Mouse (Mus musculus) embryonic stem cell, embryonic (primary cell): ENCODE results near the gene Bsnd.

ENCODE experiments used
- CTCF ChIA-PET, 4 experiments: fragments of 300-600 bp in 2 of 4; fragments of 350-600 bp in 2 of 4; sonication (Branson Sonifier 250); formaldehyde crosslinking; loops; one replicate each; lab custom pipeline; 2022; ENCODE audit warnings: inconsistent platforms in 2 of 4; lab: Charles Lee
- POLR2A ChIA-PET, 4 experiments: fragments of 300-600 bp in 2 of 4; fragments of 350-600 bp in 2 of 4; sonication (Branson Sonifier 250); formaldehyde crosslinking; loops; one replicate each; lab custom pipeline; 2022; ENCODE audit warnings: antibody characterized with exemption in 4 of 4, inconsistent platforms in 1 of 4; lab: Charles Lee

Gene Bsnd

DNA sequence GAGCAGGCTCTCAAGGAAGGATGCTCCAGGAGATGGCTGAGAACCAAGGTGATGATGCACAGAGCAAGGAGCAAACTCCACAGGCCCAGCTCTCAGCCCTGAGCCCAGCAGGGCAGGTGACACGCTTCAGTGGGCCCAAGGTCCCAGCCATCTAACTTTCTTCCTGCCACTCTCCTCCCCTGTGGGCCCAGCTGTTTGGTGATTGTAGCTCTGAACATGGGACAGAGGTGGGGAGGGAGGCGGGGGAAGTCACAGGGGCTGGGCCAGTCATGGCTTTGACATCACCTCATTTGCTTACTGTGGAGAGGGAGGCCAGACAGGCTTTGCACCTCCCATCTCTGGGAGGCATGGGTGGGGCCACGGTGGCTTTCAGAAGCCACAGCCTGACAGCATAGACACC, at the start of gene Bsnd:
Gene Bsnd, minus strand, starts transcription at position 168 of the 400 bp plus-strand sequence.
- ChIA-PET CTCF (interaction anchor here in 2 of 4 experiments (1.4 to 2.4 kb wide), 4 partner anchors 18 to 37 kb away, joined by 3 to 17 read pairs (median 10); no protein-coding TSS in a partner anchor), POLR2A (interaction anchor here in 2 of 4 experiments (1.1 to 1.4 kb wide), 4 partner anchors 14 to 308 kb away, joined by 3 to 6 read pairs (median 4); no protein-coding TSS in a partner anchor)

DNA sequence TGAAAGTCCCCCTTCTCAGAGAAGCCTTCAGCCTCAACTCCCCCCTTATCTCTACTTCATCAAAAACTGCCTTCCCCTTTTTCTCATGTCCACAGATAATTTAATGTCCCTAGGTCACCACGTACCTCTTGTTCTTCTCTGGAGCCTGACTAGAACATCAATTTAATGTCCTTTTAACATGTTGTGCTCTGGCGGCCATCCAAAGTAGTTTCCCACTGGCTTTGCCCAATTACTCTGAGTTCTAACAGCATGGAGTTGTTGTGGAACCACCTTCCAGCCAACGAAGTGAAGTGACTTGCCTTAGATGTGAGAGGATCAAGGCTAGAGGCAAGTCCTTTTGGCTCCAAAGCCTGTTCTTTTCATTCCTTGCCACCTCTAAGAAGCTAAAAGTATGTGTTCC, 49.4 kb upstream of the Bsnd start:
- ChIA-PET POLR2A (interaction anchor here in 1 of 4 experiments (1.0 to 1.6 kb wide), 3 partner anchors 18 to 44 kb away, joined by 3 to 5 read pairs (median 4); no protein-coding TSS in a partner anchor), CTCF (interaction anchor here in 3 of 4 experiments (1.4 to 2.2 kb wide), 3 partner anchors 12 kb away, joined by 5 to 8 read pairs (median 5); no protein-coding TSS in a partner anchor)

DNA sequence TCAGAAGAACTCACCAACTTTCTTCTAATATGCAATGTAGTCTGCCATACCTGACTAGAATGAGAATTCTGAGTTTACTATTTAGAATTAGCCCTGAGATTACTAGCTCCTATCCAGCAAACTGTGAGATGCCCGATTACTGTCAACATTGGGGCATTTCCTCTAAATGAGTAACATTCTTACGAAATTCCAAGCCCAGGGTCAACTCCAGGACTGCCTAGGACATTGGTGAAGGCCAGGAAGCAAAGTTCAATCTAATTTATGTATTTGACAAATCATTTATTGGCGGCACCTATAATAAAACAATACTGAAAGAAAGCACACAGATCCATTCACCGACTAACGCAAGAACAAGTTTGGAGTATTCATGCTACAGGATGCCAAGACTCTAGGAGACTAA, 47.7 kb upstream of the Bsnd start:
- CTCF ChIA-PET, result no interaction called here
- POLR2A ChIA-PET, result no interaction called here

DNA sequence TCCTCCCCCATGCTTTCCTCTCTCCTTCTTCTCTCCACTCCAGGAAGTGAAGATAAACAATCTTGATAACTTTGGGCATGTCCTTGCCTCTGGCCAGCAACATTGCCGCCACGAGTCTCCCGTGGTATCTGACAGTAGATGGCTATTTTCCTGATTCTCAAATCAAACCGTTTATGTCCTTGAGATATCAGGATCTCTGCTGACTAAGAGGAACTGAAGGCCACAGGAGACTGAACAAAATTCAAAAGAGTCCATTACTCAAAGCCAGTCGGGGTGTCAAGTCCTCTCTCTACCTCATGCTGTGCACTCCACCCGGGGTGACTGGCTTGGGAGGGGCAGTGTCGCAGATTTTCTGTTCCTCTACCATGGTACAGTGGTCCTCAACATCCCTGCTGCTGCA, 42.2 kb upstream of the Bsnd start:
- ChIA-PET POLR2A (no interaction called here), CTCF (interaction anchor here in 1 of 4 experiments (1.0 to 1.2 kb wide), 2 partner anchors 59 to 219 kb away, joined by 3 to 5 read pairs; no protein-coding TSS in a partner anchor)

DNA sequence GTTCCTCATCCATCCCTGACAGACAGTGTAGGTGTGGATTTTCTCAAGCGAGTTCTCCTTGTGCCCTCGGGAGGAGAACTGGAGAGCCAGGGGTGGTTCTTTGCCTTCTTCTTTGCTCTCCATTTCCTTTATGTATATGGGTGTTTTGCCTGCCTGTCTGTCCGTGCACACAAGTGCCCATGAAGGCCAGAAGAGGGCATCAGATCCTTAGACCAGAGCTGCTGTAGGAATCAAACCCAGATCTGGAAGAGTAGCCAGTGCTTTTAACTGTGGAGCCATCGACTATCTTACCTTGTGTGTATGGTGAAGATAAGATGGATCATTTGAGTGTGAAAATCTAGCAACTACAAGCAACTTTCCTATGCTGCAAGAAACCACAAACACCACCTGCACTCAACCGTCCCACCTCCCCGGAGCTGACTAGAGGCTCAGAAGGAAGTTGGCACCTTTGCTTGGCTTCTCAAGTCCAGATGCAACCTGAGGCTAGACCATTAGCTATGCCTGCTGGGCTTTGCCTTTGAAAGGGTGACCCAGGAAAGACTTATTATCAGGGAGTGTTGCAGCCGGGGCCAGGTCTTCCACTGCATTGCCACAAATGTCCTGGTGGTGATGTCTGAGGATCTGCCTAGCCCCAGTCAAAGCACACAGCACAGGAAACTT, 41.5 kb upstream of the Bsnd start:
- POLR2A ChIA-PET, result interaction anchor here in 1 of 4 experiments (0.6 kb wide), 1 partner anchor 203 kb away, joined by 4 read pairs; no protein-coding TSS in a partner anchor
- CTCF ChIA-PET, result interaction anchor here in 2 of 4 experiments (0.6 to 1.2 kb wide), 5 partner anchors 27 to 219 kb away, joined by 3 to 6 read pairs (median 3); no protein-coding TSS in a partner anchor

DNA sequence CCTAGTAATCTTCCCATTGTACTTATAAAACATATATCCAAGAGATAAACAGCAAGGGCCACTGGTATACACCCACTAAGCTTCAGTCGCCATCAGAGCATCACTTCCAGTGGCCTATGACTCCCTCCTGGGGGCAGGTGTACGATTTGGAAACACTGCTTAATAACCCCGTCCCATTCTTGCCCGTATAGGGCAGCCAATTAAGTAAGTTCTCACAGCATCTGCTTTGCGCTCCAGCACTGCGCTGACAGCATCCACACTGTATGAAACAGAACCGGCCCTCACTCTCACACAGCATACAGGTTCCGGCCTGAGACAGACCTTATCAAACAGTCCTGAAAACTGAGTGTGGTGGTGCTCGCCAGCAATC, 38.0 kb upstream of the Bsnd start:
- CTCF ChIA-PET, result interaction anchor here (0.6 to 3.5 kb wide), 134 partner anchors 8 to 1761 kb away, joined by 3 to 161 read pairs (median 4); partner anchors contain the start of genes Bsnd (in 1 of the 4) and Fam151a (in 1 of the 4)

DNA sequence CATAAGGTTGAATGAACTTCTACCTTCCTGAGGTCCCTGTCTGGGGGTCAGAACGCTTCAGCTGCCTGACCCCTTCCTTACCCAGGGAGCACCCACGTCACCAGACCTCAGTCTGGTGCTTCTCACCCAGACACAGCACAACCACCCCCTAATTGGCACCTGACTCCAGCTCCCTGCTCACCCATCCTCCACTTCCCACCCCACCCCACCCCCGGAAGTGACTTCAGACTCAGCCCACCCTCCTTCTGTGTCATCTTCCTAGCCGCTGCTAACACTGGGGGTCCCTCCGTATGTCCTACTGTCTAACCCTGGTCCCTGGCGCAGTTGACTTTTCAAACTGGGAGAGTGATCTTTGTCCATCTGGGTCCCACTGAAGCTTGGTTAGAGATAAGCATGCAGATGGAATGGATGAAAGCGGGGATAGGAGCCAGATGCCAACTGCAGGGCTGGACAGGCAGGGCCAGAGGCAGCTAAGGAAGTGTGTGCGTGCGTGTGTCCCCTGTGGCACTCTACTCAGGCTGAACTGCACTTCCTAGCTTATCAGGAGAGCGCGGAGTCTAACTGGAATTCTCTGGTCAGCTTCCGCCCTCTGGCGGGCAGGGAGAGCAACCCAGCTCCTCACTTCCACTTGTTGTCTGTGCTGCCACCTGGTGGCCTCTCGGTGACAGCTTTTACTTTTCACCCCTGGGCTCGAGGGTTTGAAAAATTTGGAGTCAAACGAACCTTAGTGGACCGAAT, 37.5 kb upstream of the Bsnd start:
- ChIA-PET CTCF (interaction anchor here (0.5 to 3.5 kb wide), 161 partner anchors 8 to 1762 kb away, joined by 3 to 161 read pairs (median 4); partner anchors contain the start of genes Bsnd (in 1 of the 4) and Fam151a (in 1 of the 4)), POLR2A (interaction anchor here (0.6 to 1.9 kb wide), 22 partner anchors 9 to 1929 kb away, joined by 3 to 9 read pairs (median 3); partner anchors contain the start of gene Bsnd (in 1 of the 4))

More for the DNA sequence above, 38.0 kb upstream of the Bsnd start:
- POLR2A ChIA-PET, result interaction anchor here (0.6 to 1.5 kb wide), 19 partner anchors 10 to 1928 kb away, joined by 3 to 9 read pairs (median 3); no protein-coding TSS in a partner anchor

DNA sequence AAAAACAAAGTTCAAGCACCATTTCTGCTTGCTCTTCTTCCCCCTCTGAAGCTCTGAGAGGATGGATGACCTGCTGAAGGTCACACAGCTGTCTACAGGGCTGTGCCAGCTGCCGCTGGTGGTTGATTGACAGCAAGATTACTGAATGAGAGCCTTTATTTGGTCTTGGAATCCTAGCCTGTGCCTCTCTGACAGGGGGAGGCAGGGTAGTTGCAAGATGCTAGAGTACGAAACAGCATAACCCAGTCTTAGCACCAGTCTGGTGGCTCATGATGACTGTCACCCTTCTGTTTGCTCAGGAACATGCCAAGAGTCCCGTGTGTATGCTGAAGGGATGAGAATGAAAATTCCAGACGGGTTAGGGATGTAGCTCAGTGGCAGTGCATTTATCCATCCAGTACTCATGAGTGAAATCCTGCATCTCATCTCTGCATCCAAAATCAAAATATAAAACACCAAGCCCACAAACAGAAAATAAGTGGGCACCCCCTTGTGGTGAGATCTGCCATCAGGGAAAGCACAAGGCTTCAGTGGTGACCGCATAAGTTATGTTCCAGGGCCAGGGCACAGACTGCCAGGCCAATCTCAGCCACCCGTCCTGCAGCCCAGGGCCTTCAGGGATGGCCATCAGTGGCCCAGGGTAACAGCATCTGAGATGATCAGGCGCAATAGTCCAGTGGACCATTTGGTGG, 35.9 kb upstream of the Bsnd start:
- ChIA-PET POLR2A (interaction anchor here in 1 of 4 experiments (0.6 to 1.9 kb wide), 3 partner anchors 49 to 71 kb away, joined by 3 to 5 read pairs (median 3); no protein-coding TSS in a partner anchor), CTCF (interaction anchor here (0.6 to 3.5 kb wide), 10 partner anchors 9 to 1110 kb away, joined by 3 to 161 read pairs (median 6); no protein-coding TSS in a partner anchor)

- POLR2A ChIA-PET, result interaction anchor here in 1 of 4 experiments (1.5 kb wide), 1 partner anchor 53 kb away, joined by 3 read pairs; no protein-coding TSS in a partner anchor
- CTCF ChIA-PET, result no interaction called here
Observed at GRCm38 (mm10) chr4:106525001-106525400, 32.9 kb upstream of the Bsnd start.

DNA sequence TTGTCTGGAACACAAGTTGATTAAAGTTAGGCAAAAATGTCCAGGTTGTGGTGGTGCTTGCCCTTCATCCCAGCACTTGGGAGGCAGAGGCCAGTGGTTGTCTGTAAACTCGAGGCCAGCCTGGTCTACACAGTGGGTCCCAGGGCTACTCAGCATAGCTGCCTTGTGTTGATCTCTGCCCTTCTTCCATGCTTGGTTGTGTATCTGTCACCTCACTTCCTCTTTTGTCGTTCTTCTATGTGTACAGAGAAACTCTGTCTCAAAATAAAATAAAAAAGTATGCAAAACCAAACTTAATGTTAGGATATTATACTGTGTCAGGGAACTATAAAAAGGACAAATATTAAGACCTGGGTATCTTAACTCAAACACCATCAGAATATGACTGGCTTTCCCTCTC, 32.0 kb upstream of the Bsnd start:
- POLR2A ChIA-PET, result interaction anchor here in 1 of 4 experiments (1.5 kb wide), 1 partner anchor 52 kb away, joined by 3 read pairs; no protein-coding TSS in a partner anchor
- CTCF ChIA-PET, result interaction anchor here in 1 of 4 experiments (0.7 kb wide), 1 partner anchor 136 kb away, joined by 3 read pairs; no protein-coding TSS in a partner anchor

- ChIA-PET POLR2A (no interaction called here), CTCF (interaction anchor here in 2 of 4 experiments (0.6 to 1.7 kb wide), 3 partner anchors 49 to 314 kb away, joined by 3 to 9 read pairs (median 5); no protein-coding TSS in a partner anchor)
Observed at GRCm38 (mm10) chr4:106522547-106522946, 30.5 kb upstream of the Bsnd start.

- CTCF ChIA-PET, result interaction anchor here in 3 of 4 experiments (1.0 to 1.4 kb wide), 4 partner anchors 15 to 40 kb away, joined by 3 to 7 read pairs (median 4); no protein-coding TSS in a partner anchor
Observed at GRCm38 (mm10) chr4:106514606-106515005, 22.5 kb upstream of the Bsnd start.

DNA sequence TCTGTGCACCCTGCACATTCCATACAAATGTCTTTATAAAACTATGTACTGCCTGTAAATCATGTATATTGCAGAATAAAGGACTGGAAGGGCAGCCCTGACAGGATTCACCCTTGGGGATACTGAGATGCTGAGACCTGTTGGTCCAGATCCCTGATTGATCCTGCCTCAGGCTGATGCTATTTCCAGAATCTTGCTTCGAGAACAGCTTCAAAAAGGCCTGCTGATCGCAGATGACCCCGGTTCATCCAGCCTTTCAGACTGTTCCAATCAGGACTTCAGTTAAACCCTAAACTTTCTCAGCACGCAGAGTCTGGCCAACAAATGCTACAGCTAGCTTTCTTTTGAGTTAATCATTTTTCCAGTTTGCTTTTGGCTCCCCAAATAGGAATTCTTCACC, 17.8 kb upstream of the Bsnd start:
- ChIA-PET CTCF (interaction anchor here in 2 of 4 experiments (1.0 to 1.6 kb wide), 2 partner anchors 20 kb away, joined by 3 read pairs; no protein-coding TSS in a partner anchor), POLR2A (interaction anchor here in 1 of 4 experiments (1.4 kb wide), 1 partner anchor 10 kb away, joined by 3 read pairs; no protein-coding TSS in a partner anchor)

More at GRCm38 (mm10) chr4:106514606-106515005, 22.5 kb upstream of the Bsnd start:
- POLR2A ChIA-PET, result interaction anchor here in 1 of 4 experiments (1.3 kb wide), 1 partner anchor 15 kb away, joined by 3 read pairs; no protein-coding TSS in a partner anchor

DNA sequence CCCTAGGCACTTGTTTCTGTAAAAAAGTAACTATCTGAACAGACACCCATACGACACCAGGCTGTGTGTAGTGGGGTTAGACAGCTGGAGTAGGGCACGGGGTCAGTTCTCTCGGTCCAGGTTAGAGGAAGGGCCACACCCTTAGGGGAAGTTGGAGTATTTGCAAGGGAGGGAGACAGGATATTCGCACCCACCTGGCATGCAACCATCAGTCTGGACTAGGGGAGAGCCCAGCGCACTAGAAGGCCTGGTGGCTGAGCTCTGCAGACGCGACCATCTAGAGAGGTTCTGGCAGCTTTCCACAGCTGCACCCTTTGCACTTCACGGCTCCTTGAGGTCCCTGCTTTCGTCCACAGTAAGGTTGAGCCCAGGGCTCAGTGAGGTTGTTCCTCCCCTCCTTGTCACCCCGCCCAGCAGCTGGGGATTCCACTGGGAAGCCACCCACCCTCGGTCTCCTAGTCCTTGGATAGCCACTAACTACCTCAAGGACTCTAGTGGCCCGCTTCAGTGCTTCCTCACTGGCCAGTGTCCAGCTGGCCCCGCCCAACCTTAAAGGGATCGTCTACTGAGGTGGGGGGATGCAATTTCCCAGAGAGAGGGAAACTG, 13.5 kb upstream of the Bsnd start:
- ChIA-PET POLR2A (interaction anchor here in 3 of 4 experiments (0.5 to 1.0 kb wide), 5 partner anchors 9 to 1752 kb away, joined by 3 to 9 read pairs (median 4); partner anchors contain the start of gene Bsnd (in 1 of the 3)), CTCF (interaction anchor here in 2 of 4 experiments (0.5 to 2.0 kb wide), 3 partner anchors 24 to 543 kb away, joined by 3 to 9 read pairs (median 3); no protein-coding TSS in a partner anchor)

GRCm38 (mm10) chr4:106503578-106503977, 11.5 kb upstream of the Bsnd start:
- ChIA-PET CTCF (interaction anchor here (0.6 to 1.8 kb wide), 13 partner anchors 9 to 640 kb away, joined by 3 to 9 read pairs (median 5); no protein-coding TSS in a partner anchor), POLR2A (interaction anchor here in 1 of 4 experiments (0.7 kb wide), 1 partner anchor 301 kb away, joined by 3 read pairs; no protein-coding TSS in a partner anchor)

GRCm38 (mm10) chr4:106500066-106500465, 8.0 kb upstream of the Bsnd start:
- ChIA-PET POLR2A (interaction anchor here in 2 of 4 experiments (0.9 to 1.6 kb wide), 4 partner anchors 9 to 27 kb away, joined by 3 read pairs; no protein-coding TSS in a partner anchor), CTCF (interaction anchor here (0.5 to 2.6 kb wide), 8 partner anchors 26 to 664 kb away, joined by 3 to 12 read pairs (median 4); no protein-coding TSS in a partner anchor)
